Mouse (Mus musculus) brown adipose tissue, adult 24 weeks (tissue): ENCODE measurements around the gene Adgrg5. TPM values are rescaled to one million over a fixed set of nuclear protein-coding genes. Genes with fewer than 3 reads are reported as not detected.

Source experiments
- H3K27ac ChIP-seq: fragments of 200-500 bp; replicated peaks from 2 replicates; pipeline ENCODE4 v1.5.1; 2012; ENCODE audit warnings: low read depth, mild to moderate bottlenecking, low read length
- H3K4me1 ChIP-seq: fragments of 200-500 bp; 2 replicates; pipeline ENCODE4 v1.6.1; 2012; ENCODE audit warnings: low read length, mixed read lengths; ENCODE audit not compliant: control insufficient read depth, insufficient read depth, insufficient read length
- H3K4me3 ChIP-seq: fragments of 200-500 bp; 2 replicates; pipeline ENCODE4 v1.5.1; 2012; ENCODE audit warnings: low read depth, mild to moderate bottlenecking, low read length, moderate library complexity; ENCODE audit not compliant: insufficient read depth
- polyA plus RNA-seq: library from polyadenylated mRNA; stranded (reverse); fragments of >200 nt; gene quantifications from 2 replicates; pipeline ENCODE4 v1.2.4, GENCODE M21; 2012; ENCODE audit not compliant: missing spikeins, insufficient read depth, insufficient read length

Gene Adgrg5
- polyA plus RNA-seq, 1 experiment = not detected

- peaks cover 9% of the 10 kb centered on the region; the same call in 1 of the 2 replicates for H3K4me1 ChIP-seq
- H3K4me3 ChIP-seq = no peak overlapping the region
- H3K27ac ChIP-seq = 0 out of 2 replicates have a peak overlapping the region, but pooled peaks have one; percentile 5
Measured at GRCm38 (mm10) chr8:94967554-94967953, 44.1 kb downstream of the Adgrg5 start.

- no peak overlapping the region for H3K4me3 ChIP-seq
- no peak overlapping the region for H3K27ac ChIP-seq
- H3K4me1 ChIP-seq = no peaks in the 10 kb centered on the region
Measured at GRCm38 (mm10) chr8:94973270-94973669, 49.8 kb downstream of the Adgrg5 start.

- H3K27ac ChIP-seq = no peak overlapping the region
- H3K4me1 ChIP-seq = no peaks in the 10 kb centered on the region
- H3K4me3 ChIP-seq = no peak overlapping the region
Measured at GRCm38 (mm10) chr8:94973786-94974185, 50.3 kb downstream of the Adgrg5 start.

GRCm38 (mm10) chr8:94974467-94975165, 51.1 kb downstream of the Adgrg5 start, which contains the start of gene Adgrg1:
Gene Adgrg1 (plus strand): TSS chr8:94974751.
- H3K4me1 ChIP-seq = no peaks in the 10 kb centered on the region
- H3K4me3 ChIP-seq = no peak within 1 kb of the TSS
- H3K27ac ChIP-seq = no peak within 1 kb of the TSS

GRCm38 (mm10) chr8:94976651-94977417, 53.3 kb downstream of the Adgrg5 start:
- Histone ChIP-seq H3K4me1 (no peaks in the 10 kb centered on the region), H3K4me3 (no peak overlapping the region), H3K27ac (no peak overlapping the region)

GRCm38 (mm10) chr8:94978131-94978530, 54.6 kb downstream of the Adgrg5 start:
- H3K4me3 ChIP-seq = no peak overlapping the region
- H3K4me1 ChIP-seq = peaks cover 3% of the 10 kb centered on the region; the same call in 1 of the 2 replicates
- no peak overlapping the region for H3K27ac ChIP-seq

- Histone ChIP-seq H3K27ac (no peak overlapping the region), H3K4me1 (peaks cover 7% of the 10 kb centered on the region), H3K4me3 (no peak overlapping the region)
Measured at GRCm38 (mm10) chr8:94978593-94979319, 55.3 kb downstream of the Adgrg5 start.

GRCm38 (mm10) chr8:94980176-94980575, 56.7 kb downstream of the Adgrg5 start:
- H3K4me1 ChIP-seq = peaks cover 8% of the 10 kb centered on the region
- no peak overlapping the region for H3K27ac ChIP-seq
- no peak overlapping the region for H3K4me3 ChIP-seq

- Histone ChIP-seq H3K4me3 (no peak overlapping the region), H3K4me1 (peaks cover 8% of the 10 kb centered on the region), H3K27ac (no peak overlapping the region)
Measured at GRCm38 (mm10) chr8:94980976-94981375, 57.5 kb downstream of the Adgrg5 start.

GRCm38 (mm10) chr8:94981848-94982247, 58.4 kb downstream of the Adgrg5 start:
- Histone ChIP-seq H3K4me1 (peaks cover 8% of the 10 kb centered on the region), H3K4me3 (no peak overlapping the region), H3K27ac (no peak overlapping the region)

GRCm38 (mm10) chr8:94983146-94983545, 59.7 kb downstream of the Adgrg5 start:
- Histone ChIP-seq H3K4me1 (peaks cover 14% of the 10 kb centered on the region), H3K27ac (no peak overlapping the region), H3K4me3 (no peak overlapping the region)

- peak overlapping the region; percentile 82 for H3K4me3 ChIP-seq
- H3K27ac ChIP-seq = peak overlapping the region; percentile 98
- H3K4me1 ChIP-seq = peaks cover 19% of the 10 kb centered on the region
Measured at GRCm38 (mm10) chr8:94983881-94984516, 60.5 kb downstream of the Adgrg5 start.

- Histone ChIP-seq H3K27ac (peak overlapping the region; percentile 98), H3K4me1 (peaks cover 29% of the 10 kb centered on the region), H3K4me3 (peak overlapping the region; percentile 82)
Measured at GRCm38 (mm10) chr8:94985023-94985422, 61.5 kb downstream of the Adgrg5 start.

- Histone ChIP-seq H3K27ac (peak overlapping the region; percentile 98), H3K4me1 (peaks cover 45% of the 10 kb centered on the region), H3K4me3 (peak overlapping the region; percentile 82)
Measured at GRCm38 (mm10) chr8:94986676-94987075, 63.2 kb downstream of the Adgrg5 start.

GRCm38 (mm10) chr8:94987553-94987952, 64.1 kb downstream of the Adgrg5 start:
- Histone ChIP-seq H3K4me1 (peaks cover 52% of the 10 kb centered on the region), H3K4me3 (peak overlapping the region; percentile 82), H3K27ac (peak overlapping the region; percentile 98)
